Mouse (Mus musculus): ENCODE data around the gene Zcchc14. TPM values are rescaled to one million over a fixed set of nuclear protein-coding genes. Genes with fewer than 3 reads are reported as not detected.

Zcchc14 gene
- 4.8 and 7.5 TPM in 2 replicates for polyA plus RNA-seq (2015; fragmentation: Nextera tagmentation; extraction: Ambion mirVana)

GRCm38 (mm10) chr8:121652774-121653323, at the start of gene Zcchc14:
Gene Zcchc14 (minus strand): TSS chr8:121652901.

GRCm38 (mm10) chr8:121590203-121591177, 62.2 kb downstream of the Zcchc14 start, which contains the start of gene Map1lc3b:
Gene Map1lc3b (plus strand): TSS chr8:121590361.

GRCm38 (mm10) chr8:121578676-121579451, 73.8 kb downstream of the Zcchc14 start, which contains the start of gene Fbxo31:
Gene Fbxo31 (minus strand): TSS chr8:121578806.

Other genes starting within 250 kb of the Zcchc14 start
- gene 1700018B08Rik, start 108.6 kb downstream of the Zcchc14 start, polyA plus RNA-seq (2015; fragmentation: Nextera tagmentation; extraction: Ambion mirVana) = not detected in 2 replicates
- 17.2 and 18.4 TPM in 2 replicates for gene Fbxo31, start 74.1 kb downstream of the Zcchc14 start, polyA plus RNA-seq (2015; fragmentation: Nextera tagmentation; extraction: Ambion mirVana)
- gene Map1lc3b, start 62.5 kb downstream of the Zcchc14 start, polyA plus RNA-seq (2015; fragmentation: Nextera tagmentation; extraction: Ambion mirVana) = 322 and 341 TPM in 2 replicates
- 7.0 and 16.0 TPM in 2 replicates for gene Jph3, start 76.7 kb upstream of the Zcchc14 start, polyA plus RNA-seq (2015; fragmentation: Nextera tagmentation; extraction: Ambion mirVana)
- 13.1 and 17.2 TPM in 2 replicates for gene Klhdc4, start 176.7 kb upstream of the Zcchc14 start, polyA plus RNA-seq (2015; fragmentation: Nextera tagmentation; extraction: Ambion mirVana)

Measured in adrenal gland, postnatal 0 days (tissue).